ENCODE assay signal across 10 mouse cellular contexts in the genomic region with DNA sequence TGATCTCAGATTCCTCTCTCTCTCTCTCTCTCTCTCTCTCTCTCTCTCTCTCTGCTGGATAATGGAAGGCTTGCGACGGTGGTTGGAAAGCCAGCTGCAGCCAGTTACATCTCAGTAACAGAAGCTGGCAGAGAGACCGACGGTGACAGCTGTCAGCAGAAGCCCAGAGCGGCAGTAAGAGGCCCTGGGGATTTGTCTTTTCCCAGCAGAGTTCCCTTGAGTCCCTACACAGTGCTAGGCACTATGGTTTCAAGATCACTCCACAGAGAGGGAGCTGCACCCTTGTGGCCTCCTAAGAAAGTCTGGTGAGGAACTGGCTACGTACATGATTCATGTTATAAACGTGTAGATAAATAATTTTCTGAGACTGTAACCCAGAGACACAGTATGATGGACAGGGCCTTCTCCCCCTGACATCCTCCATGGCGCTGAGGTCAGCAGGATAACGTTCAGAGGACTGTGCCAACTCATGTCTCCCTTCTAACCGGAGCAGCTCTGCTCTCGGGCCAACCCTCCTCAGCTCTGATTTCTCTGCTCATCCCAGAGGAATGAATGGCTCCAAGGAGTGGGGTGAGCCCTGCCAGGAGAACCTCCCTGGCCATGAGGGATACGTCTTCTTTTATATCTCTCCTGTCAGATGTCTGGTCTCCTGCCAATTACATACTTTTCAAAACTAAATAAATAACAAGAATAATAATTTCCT.
DNase-seq lines count a peak whose midpoint lies in the region; ATAC-seq and TF ChIP-seq lines count a peak whose summit lies in the region.
"Had no signal": no experiment of that assay in that cellular context is flagged by ENCODE, and none has a peak within 500 bp of the region (broad histone marks: within the 10 kb centered on the region; RNA-seq: fewer than 3 reads in every experiment).

No protein-coding gene starts in this region.

- no peak overlapping the region for H3K4me3 ChIP-seq in layer of hippocampus, adult 2 months
- H3K4me3 ChIP-seq: limb, embryonic 12.5 days had no signal

- DNase-seq in adrenal gland, postnatal 36 days, result peak; percentile 4 to 14
- no peak for DNase-seq in adrenal gland, adult 18-20 months (ENCODE audit: low spot score in 2 of 2)
- peak; percentile 66 for DNase-seq in kidney, postnatal 10 days
- DNase-seq in kidney, adult 11 months, result no peak
- peak; percentile 43 for DNase-seq in heart, postnatal 25 days (ENCODE audit: low spot score)
- peak; percentile 21 for DNase-seq in ovary, postnatal 14 days (ENCODE audit: low spot score)
- no peak for DNase-seq in layer of hippocampus, adult 2 months (ENCODE audit: low spot score in 2 of 2)
- DNase-seq: B cell, adult 2 months had no signal

- no peak overlapping the region for H3K27ac ChIP-seq in layer of hippocampus, adult 2 months
- H3K27ac ChIP-seq: limb, embryonic 12.5 days had no signal

- no peak for TF ChIP-seq CTCF in layer of hippocampus, adult 2 months (conservative IDR thresholded peaks at IDR 0.05)

- no peak for ATAC-seq in CD4-positive, CD25-positive, alpha-beta regulatory T cell, adult 4 months

- intact Hi-C loops in heart, postnatal 25 days (cut with DNase I), result no loop called here

Comparison
In these comparisons a context has a peak if more than half of its experiments do, and no peak if none do; other contexts are left out.
1. DNase-seq: peak in adrenal gland, postnatal 36 days (2 of 2), kidney, postnatal 10 days (single experiment), heart, postnatal 25 days (single experiment) and ovary, postnatal 14 days (single experiment); none in adrenal gland, adult 18-20 months (0 of 2), kidney, adult 11 months (single experiment) and layer of hippocampus, adult 2 months (0 of 2).